Mouse (Mus musculus): ENCODE data around the gene Adora1. TPM values are rescaled to one million over a fixed set of nuclear protein-coding genes. Genes with fewer than 3 reads are reported as not detected.
A peak's percentile ranks its signal among the peaks of the same experiment; 100 is the strongest.
"Not testable (repeated sequence)": the region's sequence is repeated elsewhere in the genome, so short reads cannot be mapped to it uniquely, and the experiment has no call there.

Gene Adora1
- polyA plus RNA-seq, 1 experiment from 2014 or later = 1.8 TPM

- H3K36me3 ChIP-seq (ENCODE audit: control insufficient read depth, insufficient read depth, low read length) = no peaks in the 10 kb centered on the region
- ATAC-seq (ENCODE audit: low read depth) (no peak), DNase-seq (ENCODE audit: low spot score) (peak; percentile 30)
- no peak overlapping the region for H3K9ac ChIP-seq (ENCODE audit: low read depth, low read length)
- H3K9me3 ChIP-seq (ENCODE audit: control insufficient read depth, low read length) = no peaks in the 10 kb centered on the region
- H3K27me3 ChIP-seq (replicated peaks; ENCODE audit: control insufficient read depth, insufficient read depth, low read length) = no peaks in the 10 kb centered on the region
- no peaks in the 10 kb centered on the region for H3K4me1 ChIP-seq (ENCODE audit: control insufficient read depth, insufficient read depth, low read length)
- H3K4me3 ChIP-seq (ENCODE audit: low read depth, low read length) = no peak overlapping the region
- 33% methylated on average over 9 of the region's 9 CpGs for WGBS
- no peak overlapping the region for H3K4me2 ChIP-seq (ENCODE audit: low read depth, low read length)
- H3K27ac ChIP-seq (replicated peaks; ENCODE audit: low read depth, low read length) = no peak overlapping the region
Measured at GRCm38 (mm10) chr1:134273493-134274395, 38.5 kb upstream of the Adora1 start.

GRCm38 (mm10) chr1:134272754-134273250 is 37.6 kb upstream of the Adora1 start:
- Histone ChIP-seq H3K4me1 (ENCODE audit: control insufficient read depth, insufficient read depth, low read length) (no peaks in the 10 kb centered on the region), H3K9ac (ENCODE audit: low read depth, low read length) (no peak overlapping the region), H3K9me3 (ENCODE audit: control insufficient read depth, low read length) (no peaks in the 10 kb centered on the region), H3K27ac (replicated peaks; ENCODE audit: low read depth, low read length) (no peak overlapping the region), H3K4me3 (ENCODE audit: low read depth, low read length) (no peak overlapping the region), H3K27me3 (replicated peaks; ENCODE audit: control insufficient read depth, insufficient read depth, low read length) (no peaks in the 10 kb centered on the region), H3K4me2 (ENCODE audit: low read depth, low read length) (no peak overlapping the region), H3K36me3 (ENCODE audit: control insufficient read depth, insufficient read depth, low read length) (no peaks in the 10 kb centered on the region)
- ATAC-seq (ENCODE audit: low read depth) (no peak), DNase-seq (ENCODE audit: low spot score) (no peak)
- WGBS = 74% methylated on average over 5 of the region's 5 CpGs

- WGBS = 73% methylated on average over 7 of the region's 7 CpGs
- Histone ChIP-seq H3K9ac (ENCODE audit: low read depth, low read length) (no peak overlapping the region), H3K4me2 (ENCODE audit: low read depth, low read length) (no peak overlapping the region), H3K27me3 (replicated peaks; ENCODE audit: control insufficient read depth, insufficient read depth, low read length) (no peaks in the 10 kb centered on the region), H3K36me3 (ENCODE audit: control insufficient read depth, insufficient read depth, low read length) (no peaks in the 10 kb centered on the region), H3K9me3 (ENCODE audit: control insufficient read depth, low read length) (no peaks in the 10 kb centered on the region), H3K4me1 (ENCODE audit: control insufficient read depth, insufficient read depth, low read length) (no peaks in the 10 kb centered on the region), H3K4me3 (ENCODE audit: low read depth, low read length) (no peak overlapping the region), H3K27ac (replicated peaks; ENCODE audit: low read depth, low read length) (no peak overlapping the region)
- no peak for ATAC-seq (ENCODE audit: low read depth)
- no peak for DNase-seq (ENCODE audit: low spot score)
Measured at GRCm38 (mm10) chr1:134270026-134270425, 34.8 kb upstream of the Adora1 start.

GRCm38 (mm10) chr1:134265797-134266196 is 30.6 kb upstream of the Adora1 start:
- H3K27ac ChIP-seq (replicated peaks; ENCODE audit: low read depth, low read length) = no peak overlapping the region
- H3K9ac ChIP-seq (ENCODE audit: low read depth, low read length) = no peak overlapping the region
- H3K4me1 ChIP-seq (ENCODE audit: control insufficient read depth, insufficient read depth, low read length) = no peaks in the 10 kb centered on the region
- 0 out of 2 replicates have a peak, but pooled peaks have one; percentile 26 for ATAC-seq (ENCODE audit: low read depth)
- WGBS = 40% methylated on average over 2 of the region's 2 CpGs
- H3K4me2 ChIP-seq (ENCODE audit: low read depth, low read length) = no peak overlapping the region
- H3K4me3 ChIP-seq (ENCODE audit: low read depth, low read length) = no peak overlapping the region
- H3K27me3 ChIP-seq (replicated peaks; ENCODE audit: control insufficient read depth, insufficient read depth, low read length) = no peaks in the 10 kb centered on the region
- H3K9me3 ChIP-seq (ENCODE audit: control insufficient read depth, low read length) = peaks cover 4% of the 10 kb centered on the region; the same call in 1 of the 2 replicates
- no peak for DNase-seq (ENCODE audit: low spot score)
- no peaks in the 10 kb centered on the region for H3K36me3 ChIP-seq (ENCODE audit: control insufficient read depth, insufficient read depth, low read length)

- no peak overlapping the region for H3K9ac ChIP-seq (ENCODE audit: low read depth, low read length)
- H3K4me2 ChIP-seq (ENCODE audit: low read depth, low read length) = no peak overlapping the region
- H3K4me3 ChIP-seq (ENCODE audit: low read depth, low read length) = no peak overlapping the region
- no peaks in the 10 kb centered on the region for H3K36me3 ChIP-seq (ENCODE audit: control insufficient read depth, insufficient read depth, low read length)
- no peak for ATAC-seq (ENCODE audit: low read depth)
- H3K27ac ChIP-seq (replicated peaks; ENCODE audit: low read depth, low read length) = no peak overlapping the region
- no peak for DNase-seq (ENCODE audit: low spot score)
- no peaks in the 10 kb centered on the region for H3K27me3 ChIP-seq (replicated peaks; ENCODE audit: control insufficient read depth, insufficient read depth, low read length)
- 90% methylated on average over 6 of the region's 6 CpGs for WGBS
- peaks cover 9% of the 10 kb centered on the region; the same call in 1 of the 2 replicates for H3K9me3 ChIP-seq (ENCODE audit: control insufficient read depth, low read length)
- H3K4me1 ChIP-seq (ENCODE audit: control insufficient read depth, insufficient read depth, low read length) = no peaks in the 10 kb centered on the region
Measured at GRCm38 (mm10) chr1:134264341-134264740, 29.1 kb upstream of the Adora1 start.

GRCm38 (mm10) chr1:134249681-134250080 is 14.4 kb upstream of the Adora1 start:
- ATAC-seq (ENCODE audit: low read depth) = not testable (repeated sequence)
- 56% methylated on average over 1 of the region's 1 CpGs for WGBS
- peak; percentile 34 for DNase-seq (ENCODE audit: low spot score)

GRCm38 (mm10) chr1:134246590-134246989 is 11.4 kb upstream of the Adora1 start:
- Histone ChIP-seq H3K9me3 (ENCODE audit: control insufficient read depth, low read length) (no peaks in the 10 kb centered on the region), H3K27ac (replicated peaks; ENCODE audit: low read depth, low read length) (no peak overlapping the region), H3K9ac (ENCODE audit: low read depth, low read length) (no peak overlapping the region), H3K4me2 (ENCODE audit: low read depth, low read length) (no peak overlapping the region), H3K27me3 (replicated peaks; ENCODE audit: control insufficient read depth, insufficient read depth, low read length) (0 out of 2 replicates have a peak, but pooled peaks cover 3% of the 10 kb centered on the region), H3K36me3 (ENCODE audit: control insufficient read depth, insufficient read depth, low read length) (no peaks in the 10 kb centered on the region), H3K4me1 (ENCODE audit: control insufficient read depth, insufficient read depth, low read length) (peaks cover 3% of the 10 kb centered on the region), H3K4me3 (ENCODE audit: low read depth, low read length) (no peak overlapping the region)
- no peak for ATAC-seq (ENCODE audit: low read depth)
- WGBS = 53% methylated on average over 4 of the region's 4 CpGs
- peak; percentile 57 for DNase-seq (ENCODE audit: low spot score)

More at GRCm38 (mm10) chr1:134249681-134250080, 14.4 kb upstream of the Adora1 start:
- H3K27ac ChIP-seq (replicated peaks; ENCODE audit: low read depth, low read length); H3K4me1 ChIP-seq (ENCODE audit: control insufficient read depth, insufficient read depth, low read length); H3K4me2 ChIP-seq (ENCODE audit: low read depth, low read length); H3K36me3 ChIP-seq (ENCODE audit: control insufficient read depth, insufficient read depth, low read length); H3K4me3 ChIP-seq (ENCODE audit: low read depth, low read length); H3K9ac ChIP-seq (ENCODE audit: low read depth, low read length); H3K27me3 ChIP-seq (replicated peaks; ENCODE audit: control insufficient read depth, insufficient read depth, low read length); H3K9me3 ChIP-seq (ENCODE audit: control insufficient read depth, low read length): not testable (repeated sequence)

- Histone ChIP-seq H3K9me3 (ENCODE audit: control insufficient read depth, low read length) (no peaks in the 10 kb centered on the region), H3K9ac (ENCODE audit: low read depth, low read length) (no peak overlapping the region), H3K36me3 (ENCODE audit: control insufficient read depth, insufficient read depth, low read length) (no peaks in the 10 kb centered on the region), H3K4me2 (ENCODE audit: low read depth, low read length) (no peak overlapping the region), H3K27ac (replicated peaks; ENCODE audit: low read depth, low read length) (no peak overlapping the region), H3K4me1 (ENCODE audit: control insufficient read depth, insufficient read depth, low read length) (peaks cover 3% of the 10 kb centered on the region), H3K27me3 (replicated peaks; ENCODE audit: control insufficient read depth, insufficient read depth, low read length) (0 out of 2 replicates have a peak, but pooled peaks cover 3% of the 10 kb centered on the region), H3K4me3 (ENCODE audit: low read depth, low read length) (no peak overlapping the region)
- WGBS = 65% methylated on average over 13 of the region's 14 CpGs
- ATAC-seq (ENCODE audit: low read depth) (peak; percentile 56; the same call in 1 of the 2 replicates), DNase-seq (ENCODE audit: low spot score) (peak; percentile 68)
Measured at GRCm38 (mm10) chr1:134245004-134245717, 9.9 kb upstream of the Adora1 start.
